Mouse (Mus musculus) forebrain, embryonic 10.5 days (tissue): ENCODE results near the gene Lrrc56. TPM values are rescaled to one million over a fixed set of nuclear protein-coding genes. Genes with fewer than 3 reads are reported as not detected.

Experiments used
- DNase-seq: peaks from one replicate; pipeline ENCODE4 v3.0.0-alpha.2; 2017; ENCODE audit warnings: low spot score; ENCODE audit errors: extremely low spot score
- H3K27ac ChIP-seq: fragments of 300-500 bp; sonication (generic); 2 replicates; pipeline ENCODE4 v1.5.1; 2016; ENCODE audit warnings: mild to moderate bottlenecking
- H3K27me3 ChIP-seq: fragments of 300-500 bp; sonication (generic); 2 replicates; pipeline ENCODE4 v1.6.1; 2016; ENCODE audit warnings: mild to moderate bottlenecking; ENCODE audit not compliant: poor library complexity, severe bottlenecking
- H3K36me3 ChIP-seq: fragments of 300-500 bp; sonication (generic); replicated peaks from 2 replicates; pipeline ENCODE4 v1.6.1; 2016; ENCODE audit warnings: mild to moderate bottlenecking, moderate library complexity
- H3K4me1 ChIP-seq: fragments of 300-500 bp; sonication (generic); 2 replicates; pipeline ENCODE4 v1.6.1; 2016
- H3K4me3 ChIP-seq: fragments of 300-500 bp; sonication (generic); 2 replicates; pipeline ENCODE4 v1.5.1; 2016; ENCODE audit warnings: mild to moderate bottlenecking, moderate library complexity
- H3K9me3 ChIP-seq: fragments of 300-500 bp; sonication (generic); 2 replicates; pipeline ENCODE4 v1.6.1; 2016; ENCODE audit warnings: mild to moderate bottlenecking, moderate library complexity
- WGBS: fragments of 180-500 bp; shearing (Covaris S2); methylation state at CpG from one replicate; pipeline ENCODE4 v1.1.7; 2016; 5-methylcytosine and 5-hydroxymethylcytosine counted together
- polyA plus RNA-seq: library from polyadenylated mRNA; unstranded; fragments of >200 nt; fragmentation: Nextera tagmentation; extraction: Ambion mirVana; gene quantifications from 2 replicates; pipeline ENCODE4 v1.2.1, GENCODE M21; 2016

The Lrrc56 gene
- polyA plus RNA-seq, 1 experiment from 2014 or later = 15.5 TPM

GRCm38 (mm10) chr7:141172116-141173006 is 21.6 kb upstream of the Lrrc56 start, which contains the start of gene Rnh1:
Rnh1 (minus strand) TSS chr7:141172857.
- WGBS = 4% methylated on average over 55 of the region's 55 CpGs
- H3K4me3 ChIP-seq = peak within 1 kb of the TSS; percentile 59

GRCm38 (mm10) chr7:141173323-141173850 is 20.6 kb upstream of the Lrrc56 start:
- Histone ChIP-seq H3K27me3 (peaks cover 9% of the 10 kb centered on the region), H3K9me3 (no peaks in the 10 kb centered on the region), H3K36me3 (no peaks in the 10 kb centered on the region), H3K27ac (peak overlapping the region; percentile 93), H3K4me1 (peaks cover 30% of the 10 kb centered on the region), H3K4me3 (peak overlapping the region; percentile 59)
- no peak for DNase-seq
- WGBS = 90% methylated on average over 5 of the region's 5 CpGs

More at GRCm38 (mm10) chr7:141172116-141173006, 21.6 kb upstream of the Lrrc56 start, which contains the start of gene Rnh1:
- peaks cover 40% of the 10 kb centered on the region for H3K4me1 ChIP-seq
- peak within 1 kb of the TSS; percentile 93 for H3K27ac ChIP-seq
- H3K36me3 ChIP-seq = no peaks in the 10 kb centered on the region
- no peaks in the 10 kb centered on the region for H3K9me3 ChIP-seq
- peaks cover 9% of the 10 kb centered on the region for H3K27me3 ChIP-seq
- DNase-seq = peak; percentile 93

GRCm38 (mm10) chr7:141175068-141175467 is 18.9 kb upstream of the Lrrc56 start:
- 82% methylated on average over 4 of the region's 4 CpGs for WGBS
- Histone ChIP-seq H3K27me3 (no peaks in the 10 kb centered on the region; the same call in none of the 2 replicates), H3K9me3 (no peaks in the 10 kb centered on the region), H3K27ac (no peak overlapping the region), H3K4me3 (no peak overlapping the region), H3K4me1 (peaks cover 22% of the 10 kb centered on the region), H3K36me3 (no peaks in the 10 kb centered on the region)
- no peak for DNase-seq

GRCm38 (mm10) chr7:141176173-141176572 is 17.8 kb upstream of the Lrrc56 start:
- H3K36me3 ChIP-seq = no peaks in the 10 kb centered on the region
- no peak overlapping the region for H3K27ac ChIP-seq
- WGBS = 3% methylated on average over 8 of the region's 8 CpGs
- no peaks in the 10 kb centered on the region for H3K9me3 ChIP-seq
- DNase-seq = peak; percentile 88
- H3K4me1 ChIP-seq = peaks cover 22% of the 10 kb centered on the region
- H3K4me3 ChIP-seq = peak overlapping the region; percentile 7; the same call in 1 of the 2 replicates
- H3K27me3 ChIP-seq = no peaks in the 10 kb centered on the region; the same call in none of the 2 replicates

GRCm38 (mm10) chr7:141188194-141188593 is 5.8 kb upstream of the Lrrc56 start:
- H3K27me3 ChIP-seq = no peaks in the 10 kb centered on the region
- 88% methylated on average over 3 of the region's 3 CpGs for WGBS
- H3K9me3 ChIP-seq = no peaks in the 10 kb centered on the region
- no peak overlapping the region for H3K27ac ChIP-seq
- no peak for DNase-seq
- peaks cover 22% of the 10 kb centered on the region for H3K4me1 ChIP-seq
- H3K4me3 ChIP-seq = no peak overlapping the region
- peaks cover 41% of the 10 kb centered on the region for H3K36me3 ChIP-seq

DNA sequence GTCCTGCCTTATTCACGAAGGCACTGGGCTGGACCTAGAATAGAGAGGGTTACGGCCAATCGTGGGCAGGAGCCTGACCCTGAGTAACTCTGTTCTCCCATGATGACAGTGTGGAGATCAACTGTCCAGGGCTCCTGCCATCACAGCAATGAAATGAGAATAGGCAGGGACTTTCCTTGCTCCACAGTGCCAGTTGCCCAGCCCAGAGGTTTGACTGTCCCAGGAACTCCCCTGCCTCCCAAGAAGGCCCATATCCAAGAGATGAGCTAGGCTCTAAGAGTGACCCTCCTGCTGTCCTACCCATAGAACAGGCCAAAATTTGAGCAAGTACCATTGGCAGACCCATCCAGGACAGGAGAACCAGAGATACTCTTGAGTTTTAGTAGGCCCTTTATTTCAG is 5.2 kb upstream of the Lrrc56 start:
- 92% methylated on average over 3 of the region's 3 CpGs for WGBS
- Histone ChIP-seq H3K36me3 (peaks cover 41% of the 10 kb centered on the region), H3K27ac (no peak overlapping the region), H3K4me3 (no peak overlapping the region), H3K4me1 (peaks cover 26% of the 10 kb centered on the region), H3K9me3 (no peaks in the 10 kb centered on the region), H3K27me3 (no peaks in the 10 kb centered on the region)
- DNase-seq = no peak

DNA sequence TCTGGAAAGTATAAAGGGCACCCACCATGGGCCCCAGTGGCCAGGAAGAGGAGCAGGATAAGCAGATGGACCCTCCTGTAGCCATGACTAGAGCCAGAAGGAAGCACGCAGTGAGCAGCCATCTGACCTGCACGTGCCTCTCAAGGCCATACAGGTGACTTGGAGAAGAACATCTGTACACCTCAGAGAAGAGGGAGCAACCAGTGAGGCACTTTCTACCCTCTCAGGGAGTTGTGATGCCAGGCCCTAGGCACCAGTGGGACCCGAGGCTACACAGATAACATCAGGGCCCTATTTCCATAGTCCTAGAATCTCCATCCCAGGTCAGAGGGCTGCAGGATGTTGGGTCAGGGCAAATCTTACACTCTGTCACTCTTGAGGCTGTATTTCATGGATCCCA is 3.7 kb upstream of the Lrrc56 start:
- H3K27me3 ChIP-seq = no peaks in the 10 kb centered on the region
- H3K27ac ChIP-seq = no peak overlapping the region
- 86% methylated on average over 3 of the region's 3 CpGs for WGBS
- H3K36me3 ChIP-seq = peaks cover 41% of the 10 kb centered on the region
- no peaks in the 10 kb centered on the region for H3K9me3 ChIP-seq
- no peak for DNase-seq
- H3K4me3 ChIP-seq = no peak overlapping the region
- peaks cover 35% of the 10 kb centered on the region for H3K4me1 ChIP-seq

DNA sequence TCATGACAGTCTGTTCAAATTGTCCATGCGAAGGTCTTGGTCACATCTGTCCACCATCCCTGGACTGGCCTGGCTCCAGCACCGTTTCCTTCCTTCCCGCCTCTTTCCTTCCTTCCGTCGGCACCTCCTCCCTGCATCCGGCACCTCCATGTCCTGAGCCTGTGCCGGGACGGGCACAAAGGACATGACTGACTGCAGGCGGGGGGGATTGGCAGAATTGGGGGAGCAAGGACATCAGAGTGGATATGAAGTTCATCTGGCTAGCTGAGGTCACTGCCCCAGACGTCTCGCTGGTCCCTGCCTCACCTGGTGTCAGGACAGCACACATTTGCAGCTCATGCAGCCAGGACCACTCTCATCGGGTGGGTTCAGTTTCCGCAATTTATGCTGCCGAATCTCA is 2.9 kb upstream of the Lrrc56 start:
- H3K4me3 ChIP-seq = no peak overlapping the region
- no peaks in the 10 kb centered on the region for H3K9me3 ChIP-seq
- H3K36me3 ChIP-seq = peaks cover 41% of the 10 kb centered on the region
- 92% methylated on average over 14 of the region's 14 CpGs for WGBS
- no peak for DNase-seq
- no peak overlapping the region for H3K27ac ChIP-seq
- peaks cover 44% of the 10 kb centered on the region for H3K4me1 ChIP-seq
- no peaks in the 10 kb centered on the region for H3K27me3 ChIP-seq

DNA sequence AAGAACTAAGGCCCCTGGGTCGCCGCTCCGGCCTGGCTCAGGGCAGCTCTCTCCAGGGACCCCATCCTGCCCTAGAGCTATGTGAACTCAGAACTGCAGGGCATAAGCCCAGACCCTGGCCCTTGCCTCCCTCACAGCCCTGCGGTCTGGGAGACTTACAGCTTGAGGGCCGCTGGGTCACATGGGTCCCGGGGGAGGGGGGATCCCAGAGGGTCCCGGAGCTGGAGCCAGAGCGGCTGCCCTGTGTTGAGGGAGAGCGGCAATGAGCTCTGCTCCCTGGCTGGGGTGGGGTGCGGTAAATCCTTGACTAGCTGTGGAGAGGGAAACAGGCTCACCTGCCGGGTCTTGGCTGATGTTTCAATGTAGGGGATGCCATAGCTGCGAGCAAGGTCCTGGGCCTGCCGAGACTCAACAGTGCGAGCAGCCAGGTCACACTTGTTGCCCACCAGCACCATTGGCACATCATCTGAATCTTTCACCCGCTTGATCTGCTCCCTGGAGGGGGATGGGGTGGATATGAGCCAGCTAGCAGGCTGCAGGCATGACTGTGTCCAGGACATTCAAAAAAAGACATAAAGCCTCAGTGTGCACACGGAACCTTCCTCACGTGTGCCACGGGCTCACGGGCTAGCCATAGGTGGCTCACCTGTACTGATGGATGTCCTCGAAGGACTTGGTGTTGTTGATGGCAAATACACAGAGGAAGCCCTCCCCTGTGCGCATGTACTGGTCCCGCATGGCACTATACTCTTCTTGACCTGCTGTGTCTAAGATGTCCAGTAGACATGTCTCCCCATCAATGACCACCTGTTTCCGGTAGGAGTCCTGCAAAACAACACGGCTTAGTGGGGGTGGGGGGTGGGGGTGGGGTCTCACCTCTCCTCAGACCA is 1.9 kb upstream of the Lrrc56 start:
- no peaks in the 10 kb centered on the region for H3K9me3 ChIP-seq
- peaks cover 41% of the 10 kb centered on the region for H3K36me3 ChIP-seq
- H3K27ac ChIP-seq = peak overlapping the region; percentile 94; the same call in 1 of the 2 replicates
- no peaks in the 10 kb centered on the region for H3K27me3 ChIP-seq
- DNase-seq = no peak
- H3K4me1 ChIP-seq = peaks cover 48% of the 10 kb centered on the region
- 91% methylated on average over 24 of the region's 24 CpGs for WGBS
- H3K4me3 ChIP-seq = peak overlapping the region; percentile 92

GRCm38 (mm10) chr7:141192776-141193347 is 1.1 kb upstream of the Lrrc56 start:
- Histone ChIP-seq H3K4me1 (peaks cover 51% of the 10 kb centered on the region), H3K9me3 (no peaks in the 10 kb centered on the region), H3K4me3 (peak overlapping the region; percentile 92), H3K27ac (peak overlapping the region; percentile 94), H3K27me3 (no peaks in the 10 kb centered on the region), H3K36me3 (peaks cover 46% of the 10 kb centered on the region)
- WGBS = 30% methylated on average over 12 of the region's 12 CpGs
- DNase-seq = no peak

GRCm38 (mm10) chr7:141193348-141193856 is 555 bp upstream of the Lrrc56 start:
- WGBS = under 1% methylated on average over 41 of the region's 43 CpGs
- Histone ChIP-seq H3K36me3 (peaks cover 46% of the 10 kb centered on the region), H3K27me3 (no peaks in the 10 kb centered on the region), H3K9me3 (no peaks in the 10 kb centered on the region), H3K27ac (peak overlapping the region; percentile 94), H3K4me1 (peaks cover 51% of the 10 kb centered on the region), H3K4me3 (peak overlapping the region; percentile 92)
- peak; percentile 69 for DNase-seq

- peaks cover 38% of the 10 kb centered on the region for H3K36me3 ChIP-seq
- no peaks in the 10 kb centered on the region for H3K9me3 ChIP-seq
- WGBS = under 1% methylated on average over 23 of the region's 23 CpGs
- H3K4me3 ChIP-seq = peak overlapping the region; percentile 92
- H3K27me3 ChIP-seq = no peaks in the 10 kb centered on the region
- no peak for DNase-seq
- peaks cover 51% of the 10 kb centered on the region for H3K4me1 ChIP-seq
- peak overlapping the region; percentile 94 for H3K27ac ChIP-seq
These were observed 452 bp downstream of the Lrrc56 start for GRCm38 (mm10) chr7:141194409-141194808.
